In genomic region chr5:113014808-113015235, GRCm38 (mm10) we compare ENCODE assay signal across 7 mouse cellular contexts. TPM values are rescaled to one million over a fixed set of nuclear protein-coding genes. Genes with fewer than 3 reads are reported as not detected.
A peak's percentile ranks its signal among the peaks of the same experiment; 100 is the strongest.
DNase-seq lines count a peak whose midpoint lies in the region; ATAC-seq and TF ChIP-seq lines count a peak whose summit lies in the region.

No protein-coding gene starts in this region.

- TF ChIP-seq CTCF in bone marrow macrophage, adult 2 months (IDR thresholded peaks at IDR 0.05; ENCODE audit: low read depth, low read length), result no peak
- no peak for TF ChIP-seq CTCF in embryonic fibroblast, embryonic 13.5 days (IDR thresholded peaks at IDR 0.05; ENCODE audit: borderline replicate concordance, insufficient read depth, low read length)

- peaks cover 5% of the 10 kb centered on the region for H3K27me3 ChIP-seq in hindbrain, embryonic 11.5 days (ENCODE audit: control insufficient read depth, insufficient read depth, low read length)
- H3K27me3 ChIP-seq in limb, embryonic 11.5 days (ENCODE audit: control insufficient read depth, insufficient read depth, low read length), result 0 out of 2 replicates have a peak, but pooled peaks cover 3% of the 10 kb centered on the region
- peaks cover 3% of the 10 kb centered on the region; the same call in 1 of the 2 replicates for H3K27me3 ChIP-seq in midbrain, embryonic 14.5 days (ENCODE audit: control insufficient read depth, insufficient read depth, low read length)

- H3K4me1 ChIP-seq in bone marrow macrophage, adult 2 months (ENCODE audit: control insufficient read depth, insufficient read depth, low read length), result peaks cover 9% of the 10 kb centered on the region
- H3K4me1 ChIP-seq in embryonic fibroblast, embryonic 13.5 days (ENCODE audit: control insufficient read depth, insufficient read depth, low read length), result no peaks in the 10 kb centered on the region
- no peaks in the 10 kb centered on the region for H3K4me1 ChIP-seq in hindbrain, embryonic 11.5 days (replicated peaks; ENCODE audit: control insufficient read depth, insufficient read depth, low read length)
- 0 out of 2 replicates have a peak, but pooled peaks cover 4% of the 10 kb centered on the region for H3K4me1 ChIP-seq in limb, embryonic 11.5 days (ENCODE audit: control insufficient read depth, insufficient read depth, low read length)
- peaks cover 3% of the 10 kb centered on the region; the same call in 1 of the 2 replicates for H3K4me1 ChIP-seq in midbrain, embryonic 14.5 days (ENCODE audit: control insufficient read depth, insufficient read depth, low read length)

- H3K9me3 ChIP-seq in hindbrain, embryonic 11.5 days (ENCODE audit: control insufficient read depth, low read length), result no peaks in the 10 kb centered on the region
- H3K9me3 ChIP-seq in limb, embryonic 11.5 days (ENCODE audit: control insufficient read depth, low read length), result no peaks in the 10 kb centered on the region
- H3K9me3 ChIP-seq in midbrain, embryonic 14.5 days (ENCODE audit: control insufficient read depth, low read length), result no peaks in the 10 kb centered on the region

- peak; percentile 27 for DNase-seq in R1 (ENCODE audit: low read depth, low spot score)
- peak; percentile 57 for DNase-seq in hindbrain, embryonic 11.5 days (ENCODE audit: low spot score)
- peak; percentile 70 for DNase-seq in limb, embryonic 11.5 days (ENCODE audit: low spot score)
- DNase-seq in midbrain, embryonic 14.5 days, result peak; percentile 65
- peak; percentile 31 for DNase-seq in urinary bladder, postnatal 25 days (ENCODE audit: low spot score)

- no peak overlapping the region for H3K27ac ChIP-seq in bone marrow macrophage, adult 2 months (ENCODE audit: insufficient read depth, low read depth, low read length)
- H3K27ac ChIP-seq in embryonic fibroblast, embryonic 13.5 days (ENCODE audit: insufficient read depth, low read length), result no peak overlapping the region
- H3K27ac ChIP-seq in hindbrain, embryonic 11.5 days (ENCODE audit: low read depth, low read length), result no peak overlapping the region
- H3K27ac ChIP-seq in limb, embryonic 11.5 days (replicated peaks; ENCODE audit: low read depth, low read length), result no peak overlapping the region
- H3K27ac ChIP-seq in midbrain, embryonic 14.5 days (replicated peaks; ENCODE audit: low read depth, low read length), result peak overlapping the region; percentile 55; the same call in 1 of the 2 replicates

- H3K4me3 ChIP-seq in bone marrow macrophage, adult 2 months (ENCODE audit: insufficient read depth, low read length), result peak overlapping the region; percentile 57
- peak overlapping the region; percentile 20 for H3K4me3 ChIP-seq in embryonic fibroblast, embryonic 13.5 days (ENCODE audit: insufficient read depth, low read length)
- H3K4me3 ChIP-seq in hindbrain, embryonic 11.5 days (ENCODE audit: low read depth, low read length), result peak overlapping the region; percentile 52
- H3K4me3 ChIP-seq in limb, embryonic 11.5 days (ENCODE audit: low read depth, low read length), result peak overlapping the region; percentile 62
- H3K4me3 ChIP-seq in midbrain, embryonic 14.5 days (replicated peaks; ENCODE audit: low read depth, low read length), result peak overlapping the region; percentile 54

- TF ChIP-seq POLR2A in bone marrow macrophage, adult 2 months (IDR thresholded peaks at IDR 0.05; ENCODE audit: borderline replicate concordance, low read depth, low read length), result no peak
- TF ChIP-seq POLR2A in embryonic fibroblast, embryonic 13.5 days (IDR thresholded peaks at IDR 0.05; ENCODE audit: low read depth, low read length), result no peak

- WGBS in hindbrain, embryonic 11.5 days, result 6% methylated on average over 14 of the region's 14 CpGs
- 4% methylated on average over 14 of the region's 14 CpGs for WGBS in limb, embryonic 11.5 days
- 2% methylated on average over 14 of the region's 14 CpGs for whole genome bisulfite sequencing in midbrain, embryonic 14.5 days

- H3K4me2 ChIP-seq in hindbrain, embryonic 11.5 days (replicated peaks; ENCODE audit: low read depth, low read length), result peak overlapping the region; percentile 70
- peak overlapping the region; percentile 77 for H3K4me2 ChIP-seq in limb, embryonic 11.5 days (ENCODE audit: low read depth, severe bottlenecking)
- H3K4me2 ChIP-seq in midbrain, embryonic 14.5 days (ENCODE audit: low read length), result peak overlapping the region; percentile 67

- no peaks in the 10 kb centered on the region for H3K36me3 ChIP-seq in hindbrain, embryonic 11.5 days (ENCODE audit: control insufficient read depth, insufficient read depth, low read length)
- no peaks in the 10 kb centered on the region for H3K36me3 ChIP-seq in limb, embryonic 11.5 days (ENCODE audit: control insufficient read depth, insufficient read depth, low read length)
- H3K36me3 ChIP-seq in midbrain, embryonic 14.5 days (ENCODE audit: control insufficient read depth, insufficient read depth, low read length), result no peaks in the 10 kb centered on the region

- H3K9ac ChIP-seq in hindbrain, embryonic 11.5 days (ENCODE audit: low read depth, low read length), result peak overlapping the region; percentile 64
- H3K9ac ChIP-seq in limb, embryonic 11.5 days (ENCODE audit: low read length), result peak overlapping the region; percentile 71
- peak overlapping the region; percentile 64 for H3K9ac ChIP-seq in midbrain, embryonic 14.5 days (replicated peaks; ENCODE audit: low read length)

- peak; percentile 76 for ATAC-seq in hindbrain, embryonic 11.5 days (ENCODE audit: low FRiP score)
- peak; percentile 38; the same call in 1 of the 2 replicates for ATAC-seq in limb, embryonic 11.5 days (ENCODE audit: insufficient number of reproducible peaks, low FRiP score, low TSS enrichment, low read depth)
- ATAC-seq in midbrain, embryonic 14.5 days (ENCODE audit: low FRiP score, low TSS enrichment), result peak; percentile 31; the same call in 1 of the 2 replicates

RNA-seq across cellular contexts. Expression of gene Grk3, which starts 0.8 kb away (rescaled TPM):
- polyA plus RNA-seq in bone marrow macrophage, adult 2 months (2012; ENCODE audit: insufficient read depth, insufficient read length, missing spikeins), result 32.9 and 33.9 TPM in 2 replicates
- polyA plus RNA-seq in embryonic fibroblast, embryonic 13.5 days (2011; ENCODE audit: insufficient read length, low read depth, missing spikeins), result 0.35 and 0.74 TPM in 2 replicates
- polyA plus RNA-seq in hindbrain, embryonic 11.5 days (2014; fragmentation: Nextera tagmentation; extraction: Ambion mirVana), result 4.4 and 5.6 TPM in 2 replicates
- polyA plus RNA-seq in limb, embryonic 11.5 days (2014; fragmentation: Nextera tagmentation; extraction: Ambion mirVana), result 7.1 and 9.6 TPM in 2 replicates
- polyA plus RNA-seq in midbrain, embryonic 14.5 days (2014; fragmentation: Nextera tagmentation; extraction: Ambion mirVana), result 16.3 and 18.7 TPM in 2 replicates

RNA-seq across cellular contexts. Expression of gene Crybb2, which starts 55.1 kb away (rescaled TPM):
- not detected in 2 replicates for polyA plus RNA-seq in bone marrow macrophage, adult 2 months (2012; ENCODE audit: insufficient read depth, insufficient read length, missing spikeins)
- not detected in 2 replicates for polyA plus RNA-seq in embryonic fibroblast, embryonic 13.5 days (2011; ENCODE audit: insufficient read length, low read depth, missing spikeins)
- polyA plus RNA-seq in hindbrain, embryonic 11.5 days (2014; fragmentation: Nextera tagmentation; extraction: Ambion mirVana), result not detected in 2 replicates
- polyA plus RNA-seq in limb, embryonic 11.5 days (2014; fragmentation: Nextera tagmentation; extraction: Ambion mirVana), result not detected in 2 replicates
- polyA plus RNA-seq in midbrain, embryonic 14.5 days (2014; fragmentation: Nextera tagmentation; extraction: Ambion mirVana), result not detected in 2 replicates
